Mouse (Mus musculus): ENCODE measurements around the gene Dapk3. TPM values are rescaled to one million over a fixed set of nuclear protein-coding genes. Genes with fewer than 3 reads are reported as not detected.
"Not testable (repeated sequence)": the region's sequence is repeated elsewhere in the genome, so short reads cannot be mapped to it uniquely, and the experiment has no call there.

Dapk3 gene
- polyA plus RNA-seq, 1 experiment from 2014 or later: 75.6 TPM

DNA sequence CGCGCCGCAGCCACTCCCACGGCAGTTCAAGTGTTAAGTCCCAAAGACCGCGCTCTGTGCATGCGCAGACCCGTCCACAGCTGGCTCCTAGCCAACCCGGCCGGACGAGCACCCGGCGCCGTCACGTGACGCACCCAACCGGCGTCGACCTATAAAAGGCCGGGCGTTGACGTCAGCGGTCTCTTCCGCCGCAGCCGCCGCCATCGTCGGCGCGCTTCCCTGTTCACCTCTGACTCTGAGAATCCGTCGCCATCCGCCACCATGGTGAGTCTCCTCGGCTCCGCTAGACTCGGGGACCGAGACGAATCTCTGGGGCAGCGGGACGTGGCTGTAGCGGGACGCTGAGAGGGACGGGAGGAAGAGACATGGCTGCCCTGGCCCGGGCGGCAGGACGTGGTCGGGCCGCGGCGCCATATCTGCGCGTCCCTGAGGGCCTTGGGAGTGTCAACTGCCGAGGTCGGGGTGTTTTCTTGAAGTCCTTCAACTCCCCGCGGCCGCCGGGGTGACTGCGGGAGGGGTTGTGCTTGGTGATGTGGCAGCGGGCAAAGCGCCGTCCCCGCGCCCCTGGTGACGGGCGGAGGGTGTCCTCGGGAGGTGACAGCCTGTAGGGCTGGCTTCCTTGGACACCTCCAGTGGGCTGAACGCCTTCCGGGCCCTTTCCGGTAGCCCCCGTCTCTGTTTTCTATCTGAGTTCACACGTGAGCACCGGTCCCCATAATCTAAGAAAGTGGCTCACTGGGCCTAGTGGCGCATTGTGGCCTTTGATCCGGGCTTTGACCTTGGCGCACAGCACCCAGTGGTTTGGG, 6.1 kb upstream of the Dapk3 start, which contains the start of gene Eef2:
Eef2 (plus strand) TSS at position 166 of the 806 bp plus-strand sequence.
- H3K9me3 ChIP-seq: no peaks in the 10 kb centered on the region
- H3K36me3 ChIP-seq: peaks cover 46% of the 10 kb centered on the region
- H3K27ac ChIP-seq: peak within 1 kb of the TSS; percentile 98
- DNase-seq (ENCODE audit: low spot score): peak; percentile 98
- H3K4me3 ChIP-seq: peak within 1 kb of the TSS; percentile 100
- WGBS: under 1% methylated on average over 77 of the region's 77 CpGs
- H3K27me3 ChIP-seq (ENCODE audit: insufficient read depth, poor library complexity, severe bottlenecking): no peaks in the 10 kb centered on the region
- peaks cover 63% of the 10 kb centered on the region for H3K4me1 ChIP-seq (replicated peaks)

DNA sequence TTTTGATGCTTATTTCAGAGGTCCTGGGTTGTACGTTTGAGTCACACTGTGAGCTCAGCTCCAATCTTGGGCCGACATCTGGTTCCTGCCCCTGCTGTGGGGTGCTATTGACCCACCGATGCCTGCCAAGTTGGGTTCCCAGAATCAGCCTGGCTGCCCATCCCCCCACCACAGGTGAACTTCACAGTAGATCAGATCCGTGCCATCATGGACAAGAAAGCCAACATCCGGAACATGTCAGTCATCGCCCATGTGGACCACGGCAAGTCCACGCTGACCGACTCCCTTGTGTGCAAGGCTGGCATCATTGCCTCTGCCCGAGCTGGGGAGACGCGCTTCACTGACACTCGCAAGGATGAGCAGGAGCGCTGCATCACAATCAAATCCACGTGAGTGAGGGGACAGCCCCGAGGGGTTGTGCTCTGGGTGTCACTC, 5.3 kb upstream of the Dapk3 start:
- Histone ChIP-seq H3K36me3 (peaks cover 55% of the 10 kb centered on the region), H3K4me3 (peak overlapping the region; percentile 100), H3K9me3 (no peaks in the 10 kb centered on the region), H3K27me3 (ENCODE audit: insufficient read depth, poor library complexity, severe bottlenecking) (no peaks in the 10 kb centered on the region), H3K4me1 (replicated peaks) (peaks cover 71% of the 10 kb centered on the region), H3K27ac (peak overlapping the region; percentile 98)
- no peak for DNase-seq (ENCODE audit: low spot score)
- WGBS: 20% methylated on average over 16 of the region's 16 CpGs

DNA sequence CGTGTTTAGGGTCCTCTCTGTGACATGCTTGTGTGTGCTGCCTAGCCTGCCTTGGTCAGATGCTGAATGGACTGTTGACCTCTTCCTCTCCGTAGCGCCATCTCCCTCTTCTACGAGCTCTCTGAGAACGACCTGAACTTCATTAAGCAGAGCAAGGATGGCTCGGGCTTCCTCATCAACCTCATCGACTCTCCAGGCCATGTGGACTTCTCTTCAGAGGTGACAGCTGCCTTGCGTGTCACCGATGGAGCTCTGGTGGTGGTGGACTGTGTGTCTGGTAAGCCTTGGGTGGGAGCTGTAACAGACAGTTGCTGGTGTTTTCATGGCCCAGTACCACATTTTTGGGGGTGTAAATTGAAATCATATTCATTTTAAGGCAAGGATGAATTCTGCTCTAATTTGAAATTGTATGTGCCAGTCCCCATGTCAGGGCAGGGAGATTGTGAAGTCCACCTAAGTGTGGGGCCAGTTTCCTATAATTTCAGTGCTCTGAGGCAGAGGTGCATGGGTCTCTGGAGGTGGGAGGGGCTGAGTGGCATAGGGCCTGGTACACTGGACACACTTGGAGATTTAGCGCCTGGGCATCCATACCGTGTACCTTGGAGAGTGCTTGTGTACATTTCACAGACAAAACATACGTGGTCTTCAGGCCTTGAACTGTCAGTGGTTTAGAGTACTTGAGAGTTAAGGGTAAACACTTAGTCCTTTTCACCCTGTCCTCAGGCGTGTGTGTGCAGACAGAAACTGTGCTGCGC, 4.7 kb upstream of the Dapk3 start:
- H3K36me3 ChIP-seq: peaks cover 56% of the 10 kb centered on the region
- no peak for DNase-seq (ENCODE audit: low spot score)

DNA sequence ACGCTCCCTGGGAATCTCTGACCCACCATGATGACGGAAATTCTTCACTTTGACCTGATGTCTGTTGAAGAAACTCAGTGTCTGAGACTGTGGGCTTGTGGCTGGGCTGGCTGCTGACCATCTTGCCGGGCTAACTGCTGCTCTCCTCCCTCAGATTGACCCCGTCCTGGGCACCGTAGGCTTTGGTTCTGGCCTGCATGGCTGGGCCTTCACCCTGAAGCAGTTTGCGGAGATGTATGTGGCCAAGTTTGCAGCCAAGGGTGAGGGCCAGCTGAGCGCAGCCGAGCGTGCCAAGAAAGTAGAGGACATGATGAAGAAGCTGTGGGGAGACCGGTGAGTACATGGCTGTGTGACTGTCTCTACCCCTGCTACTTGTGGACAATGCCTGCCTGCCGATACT, 3.9 kb upstream of the Dapk3 start:
- H3K4me1 ChIP-seq (replicated peaks): peaks cover 65% of the 10 kb centered on the region
- no peaks in the 10 kb centered on the region for H3K27me3 ChIP-seq (ENCODE audit: insufficient read depth, poor library complexity, severe bottlenecking)
- no peak for DNase-seq (ENCODE audit: low spot score)
- no peaks in the 10 kb centered on the region for H3K9me3 ChIP-seq
- peak overlapping the region; percentile 100 for H3K4me3 ChIP-seq
- H3K27ac ChIP-seq: no peak overlapping the region
- H3K36me3 ChIP-seq: peaks cover 58% of the 10 kb centered on the region
- 96% methylated on average over 11 of the region's 11 CpGs for WGBS

More for the DNA sequence above, 4.7 kb upstream of the Dapk3 start:
- H3K9me3 ChIP-seq: no peaks in the 10 kb centered on the region
- H3K4me3 ChIP-seq: peak overlapping the region; percentile 100
- peaks cover 67% of the 10 kb centered on the region for H3K4me1 ChIP-seq (replicated peaks)
- WGBS: 78% methylated on average over 14 of the region's 14 CpGs
- peak overlapping the region; percentile 98 for H3K27ac ChIP-seq
- H3K27me3 ChIP-seq (ENCODE audit: insufficient read depth, poor library complexity, severe bottlenecking): no peaks in the 10 kb centered on the region

DNA sequence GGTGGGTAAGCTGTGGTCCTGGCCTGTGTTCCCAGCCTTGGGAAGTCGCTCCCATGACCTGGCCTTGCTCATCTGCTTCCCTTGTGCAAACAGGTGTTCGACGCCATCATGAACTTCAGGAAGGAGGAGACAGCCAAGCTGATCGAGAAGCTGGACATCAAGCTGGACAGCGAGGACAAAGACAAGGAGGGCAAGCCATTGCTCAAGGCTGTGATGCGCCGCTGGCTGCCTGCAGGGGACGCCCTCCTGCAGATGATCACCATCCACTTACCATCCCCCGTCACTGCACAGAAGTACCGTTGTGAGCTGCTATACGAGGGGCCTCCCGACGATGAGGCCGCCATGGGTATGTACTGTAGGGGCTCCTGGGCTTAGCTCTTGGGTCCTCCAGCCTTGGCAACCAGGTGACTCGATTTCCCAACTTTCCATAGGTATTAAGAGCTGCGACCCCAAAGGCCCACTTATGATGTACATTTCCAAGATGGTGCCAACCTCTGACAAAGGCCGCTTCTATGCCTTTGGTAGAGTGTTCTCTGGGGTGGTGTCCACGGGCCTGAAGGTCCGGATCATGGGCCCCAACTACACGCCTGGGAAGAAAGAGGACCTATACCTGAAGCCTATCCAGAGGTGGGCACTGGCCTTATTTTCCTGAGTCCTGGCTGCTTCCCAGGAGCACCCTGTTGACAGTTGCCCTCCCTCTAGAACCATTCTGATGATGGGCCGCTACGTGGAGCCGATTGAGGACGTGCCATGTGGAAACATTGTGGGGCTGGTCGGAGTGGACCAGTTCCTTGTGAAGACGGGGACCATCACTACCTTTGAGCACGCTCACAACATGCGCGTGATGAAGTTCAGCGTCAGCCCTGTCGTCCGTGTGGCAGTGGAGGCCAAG, 3.1 kb upstream of the Dapk3 start:
- WGBS: 93% methylated on average over 32 of the region's 32 CpGs
- Histone ChIP-seq H3K27ac (no peak overlapping the region), H3K4me1 (replicated peaks) (peaks cover 65% of the 10 kb centered on the region), H3K4me3 (peak overlapping the region; percentile 12; the same call in 1 of the 2 replicates), H3K27me3 (ENCODE audit: insufficient read depth, poor library complexity, severe bottlenecking) (no peaks in the 10 kb centered on the region), H3K9me3 (no peaks in the 10 kb centered on the region), H3K36me3 (peaks cover 65% of the 10 kb centered on the region)
- DNase-seq (ENCODE audit: low spot score): no peak

DNA sequence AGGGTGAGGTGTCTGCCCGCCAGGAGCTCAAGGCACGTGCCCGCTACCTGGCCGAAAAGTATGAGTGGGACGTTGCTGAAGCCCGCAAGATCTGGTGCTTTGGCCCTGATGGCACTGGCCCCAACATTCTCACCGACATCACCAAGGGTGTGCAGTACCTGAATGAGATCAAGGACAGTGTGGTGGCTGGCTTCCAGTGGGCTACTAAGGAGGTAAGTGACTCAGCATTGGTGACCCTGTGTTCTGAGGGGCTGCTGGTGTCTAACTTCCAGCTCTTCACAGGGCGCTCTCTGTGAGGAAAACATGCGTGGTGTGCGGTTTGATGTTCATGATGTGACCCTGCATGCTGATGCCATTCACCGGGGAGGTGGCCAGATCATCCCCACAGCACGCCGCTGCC, 1.9 kb upstream of the Dapk3 start:
- no peaks in the 10 kb centered on the region for H3K9me3 ChIP-seq
- WGBS: 94% methylated on average over 13 of the region's 13 CpGs
- peaks cover 77% of the 10 kb centered on the region for H3K36me3 ChIP-seq
- no peaks in the 10 kb centered on the region for H3K27me3 ChIP-seq (ENCODE audit: insufficient read depth, poor library complexity, severe bottlenecking)
- no peak for DNase-seq (ENCODE audit: low spot score)
- H3K4me3 ChIP-seq: 0 out of 2 replicates have a peak overlapping the region, but pooled peaks have one; percentile 12
- peaks cover 58% of the 10 kb centered on the region for H3K4me1 ChIP-seq (replicated peaks)
- no peak overlapping the region for H3K27ac ChIP-seq

DNA sequence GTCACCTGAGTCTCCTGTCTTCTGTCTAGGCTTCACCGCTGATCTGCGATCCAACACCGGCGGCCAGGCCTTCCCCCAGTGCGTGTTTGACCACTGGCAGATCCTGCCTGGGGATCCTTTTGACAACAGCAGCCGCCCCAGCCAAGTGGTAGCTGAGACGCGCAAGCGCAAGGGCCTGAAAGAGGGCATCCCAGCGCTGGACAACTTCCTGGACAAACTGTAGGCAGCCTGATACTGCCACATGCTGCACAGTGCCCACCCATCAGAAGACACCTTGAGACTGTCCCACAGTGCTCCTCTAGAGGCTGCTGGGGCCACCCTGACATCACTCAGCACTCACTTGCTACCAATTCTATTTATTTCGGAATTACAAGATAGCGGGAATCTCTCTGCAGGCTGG, 945 bp upstream of the Dapk3 start:
- H3K36me3 ChIP-seq: peaks cover 84% of the 10 kb centered on the region

DNA sequence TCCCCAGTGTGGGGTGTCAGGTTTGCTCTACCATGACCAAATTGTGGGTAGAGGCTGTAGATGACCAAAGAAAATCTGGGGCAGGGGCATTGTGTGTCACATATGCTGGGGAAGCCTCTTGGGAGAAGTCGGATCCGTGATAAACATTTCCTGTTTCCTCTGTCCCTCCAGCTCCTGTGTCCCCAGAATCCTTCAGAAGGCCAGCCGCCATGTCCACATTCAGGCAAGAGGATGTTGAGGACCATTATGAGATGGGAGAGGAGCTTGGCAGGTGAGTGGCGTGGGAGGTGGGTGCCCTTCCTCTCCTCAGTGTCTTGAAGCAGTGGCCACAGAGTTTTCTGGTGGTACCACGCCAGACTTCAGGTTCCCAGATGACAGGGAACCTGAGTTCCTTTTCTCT, 1.0 kb downstream of the Dapk3 start, which contains the start of gene 4930442H23Rik:
4930442H23Rik (minus strand) TSS at position 45 of the 400 bp plus-strand sequence.
- Histone ChIP-seq H3K27me3 (ENCODE audit: insufficient read depth, poor library complexity, severe bottlenecking) (no peaks in the 10 kb centered on the region), H3K27ac (peak within 1 kb of the TSS; percentile 91), H3K9me3 (no peaks in the 10 kb centered on the region), H3K4me3 (peak within 1 kb of the TSS; percentile 84), H3K36me3 (peaks cover 85% of the 10 kb centered on the region), H3K4me1 (replicated peaks) (peaks cover 40% of the 10 kb centered on the region)
- WGBS: 90% methylated on average over 5 of the region's 5 CpGs
- no peak for DNase-seq (ENCODE audit: low spot score)

More for the DNA sequence above, 945 bp upstream of the Dapk3 start:
- H3K4me3 ChIP-seq: peak overlapping the region; percentile 84
- WGBS: 82% methylated on average over 12 of the region's 12 CpGs
- not testable (repeated sequence) for H3K27me3 ChIP-seq (ENCODE audit: insufficient read depth, poor library complexity, severe bottlenecking); H3K9me3 ChIP-seq; DNase-seq (ENCODE audit: low spot score); H3K27ac ChIP-seq
- peaks cover 56% of the 10 kb centered on the region for H3K4me1 ChIP-seq (replicated peaks)

DNA sequence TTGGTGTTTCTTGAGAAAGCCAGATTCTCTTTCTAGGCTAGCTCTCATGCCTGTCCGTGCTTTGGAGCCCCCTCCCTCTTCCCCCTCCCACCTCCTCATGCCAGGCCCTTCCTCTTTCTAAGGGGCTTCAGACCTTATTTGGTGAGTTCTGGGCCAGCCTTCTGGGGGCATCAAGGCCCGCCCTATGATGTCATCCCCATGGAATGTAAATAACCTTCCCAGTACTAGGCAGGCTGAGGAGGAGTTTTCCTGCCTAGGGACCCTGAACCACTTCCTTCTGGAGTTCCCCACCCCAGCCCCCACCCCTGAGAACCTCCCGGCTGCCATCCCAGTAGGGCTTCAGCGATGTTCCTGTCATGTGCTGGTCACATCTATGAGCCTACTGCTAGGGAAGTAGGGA, 2.0 kb downstream of the Dapk3 start:
- peak overlapping the region; percentile 11; the same call in 1 of the 2 replicates for H3K4me3 ChIP-seq
- 0 out of 2 replicates have a peak overlapping the region, but pooled peaks have one; percentile 29 for H3K27ac ChIP-seq
- peaks cover 82% of the 10 kb centered on the region for H3K36me3 ChIP-seq
- no peaks in the 10 kb centered on the region for H3K9me3 ChIP-seq
- DNase-seq (ENCODE audit: low spot score): no peak
- no peaks in the 10 kb centered on the region for H3K27me3 ChIP-seq (ENCODE audit: insufficient read depth, poor library complexity, severe bottlenecking)
- WGBS: 66% methylated on average over 4 of the region's 4 CpGs
- peaks cover 32% of the 10 kb centered on the region for H3K4me1 ChIP-seq (replicated peaks)

DNA sequence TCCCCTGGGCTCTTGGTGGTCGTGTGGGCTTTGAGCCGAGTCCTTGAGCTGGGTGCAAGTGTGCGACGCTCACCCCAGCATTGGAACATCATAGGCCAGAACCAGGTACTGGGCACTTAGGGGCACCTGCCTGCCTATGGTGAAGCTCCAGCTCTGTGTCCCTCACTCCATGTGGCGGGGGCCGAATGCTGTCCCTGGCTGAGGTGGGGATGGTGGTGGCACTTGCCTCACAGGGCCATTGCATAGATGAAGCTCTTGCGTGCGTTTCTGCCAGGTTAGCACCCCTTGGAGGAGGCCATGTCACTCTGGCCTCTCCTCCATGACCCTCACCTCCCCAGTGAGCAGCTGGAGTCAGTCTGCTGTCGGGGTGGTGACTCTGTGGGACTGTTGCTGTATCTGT, 4.4 kb downstream of the Dapk3 start:
- no peak for DNase-seq (ENCODE audit: low spot score)
- no peak overlapping the region for H3K27ac ChIP-seq
- H3K27me3 ChIP-seq (ENCODE audit: insufficient read depth, poor library complexity, severe bottlenecking): no peaks in the 10 kb centered on the region
- peaks cover 39% of the 10 kb centered on the region for H3K4me1 ChIP-seq (replicated peaks)
- H3K9me3 ChIP-seq: no peaks in the 10 kb centered on the region
- peaks cover 76% of the 10 kb centered on the region for H3K36me3 ChIP-seq
- 93% methylated on average over 9 of the region's 9 CpGs for WGBS
- no peak overlapping the region; the same call in 1 of the 2 replicates for H3K4me3 ChIP-seq

DNA sequence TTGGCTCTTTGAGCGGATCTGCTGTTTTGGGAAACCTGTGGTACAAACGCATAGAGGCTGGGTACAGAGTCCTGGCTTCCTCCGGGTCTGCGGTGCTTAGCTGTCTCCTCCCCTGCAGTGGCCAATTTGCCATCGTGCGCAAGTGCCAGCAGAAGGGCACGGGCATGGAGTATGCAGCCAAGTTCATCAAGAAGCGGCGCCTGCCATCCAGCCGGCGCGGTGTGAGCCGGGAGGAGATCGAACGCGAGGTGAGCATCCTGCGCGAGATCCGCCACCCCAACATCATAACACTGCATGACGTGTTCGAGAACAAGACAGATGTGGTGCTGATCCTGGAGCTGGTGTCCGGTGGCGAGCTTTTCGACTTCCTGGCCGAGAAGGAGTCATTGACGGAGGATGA, 7.0 kb downstream of the Dapk3 start:
- Histone ChIP-seq H3K36me3 (peaks cover 61% of the 10 kb centered on the region), H3K27ac (no peak overlapping the region), H3K4me1 (replicated peaks) (peaks cover 44% of the 10 kb centered on the region), H3K27me3 (ENCODE audit: insufficient read depth, poor library complexity, severe bottlenecking) (peaks cover 19% of the 10 kb centered on the region), H3K9me3 (no peaks in the 10 kb centered on the region), H3K4me3 (0 out of 2 replicates have a peak overlapping the region, but pooled peaks have one; percentile 2)
- DNase-seq (ENCODE audit: low spot score): no peak
- 77% methylated on average over 26 of the region's 26 CpGs for WGBS

Measured in hindbrain, embryonic 10.5 days (tissue).